Mouse (Mus musculus) midbrain, embryonic 12.5 days (tissue): ENCODE data around the gene C1rl. TPM values are rescaled to one million over a fixed set of nuclear protein-coding genes. Genes with fewer than 3 reads are reported as not detected.
"Not testable (repeated sequence)": the region's sequence is repeated elsewhere in the genome, so short reads cannot be mapped to it uniquely, and the experiment has no call there.

Experiments
- ATAC-seq: fragments of 200-750 bp; cut with Nextera tagmentation; 2 replicates; pipeline ENCODE4 v1.8.0; 2017; ENCODE audit warnings: low read depth, moderate TSS enrichment, moderate library complexity; ENCODE audit not compliant: low FRiP score
- H3K27ac ChIP-seq: fragments of 300-500 bp; sonication (generic); replicated peaks from 2 replicates; pipeline ENCODE4 v1.5.1; 2016; ENCODE audit warnings: mild to moderate bottlenecking
- H3K27me3 ChIP-seq: fragments of 300-500 bp; sonication (generic); 2 replicates; pipeline ENCODE4 v1.6.1; 2016; ENCODE audit warnings: mild to moderate bottlenecking
- H3K36me3 ChIP-seq: fragments of 300-500 bp; sonication (generic); 2 replicates; pipeline ENCODE4 v1.6.1; 2016
- H3K4me1 ChIP-seq: fragments of 300-500 bp; sonication (generic); 2 replicates; pipeline ENCODE4 v1.6.1; 2016
- H3K4me2 ChIP-seq: fragments of 300-500 bp; sonication (generic); replicated peaks from 2 replicates; pipeline ENCODE4 v1.6.1; 2016; ENCODE audit warnings: mild to moderate bottlenecking, moderate library complexity
- H3K4me3 ChIP-seq: fragments of 300-500 bp; sonication (generic); 2 replicates; pipeline ENCODE4 v1.5.1; 2016; ENCODE audit warnings: mild to moderate bottlenecking
- H3K9ac ChIP-seq: fragments of 300-500 bp; sonication (generic); replicated peaks from 2 replicates; pipeline ENCODE4 v1.6.1; 2016; ENCODE audit warnings: mild to moderate bottlenecking, moderate library complexity
- H3K9me3 ChIP-seq: fragments of 300-500 bp; sonication (generic); 2 replicates; pipeline ENCODE4 v1.6.1; 2016; ENCODE audit warnings: mild to moderate bottlenecking
- WGBS: fragments of 180-500 bp; shearing (Covaris S2); methylation state at CpG from one replicate; pipeline ENCODE4 v1.1.7; 2016; 5-methylcytosine and 5-hydroxymethylcytosine counted together
- polyA plus RNA-seq: library from polyadenylated mRNA; unstranded; fragments of >200 nt; fragmentation: Nextera tagmentation; extraction: Ambion mirVana; gene quantifications from 2 replicates; pipeline ENCODE4 v1.2.1, GENCODE M21; 2016

C1rl gene
- polyA plus RNA-seq, 1 experiment from 2014 or later = 0.17 TPM

GRCm38 (mm10) chr6:124549023-124549550 lies 56.2 kb downstream of the C1rl start:
- 87% methylated on average over 3 of the region's 3 CpGs for WGBS
- H3K9ac ChIP-seq = no peak overlapping the region
- no peak for ATAC-seq
- no peak overlapping the region for H3K4me2 ChIP-seq
- H3K4me1 ChIP-seq = no peaks in the 10 kb centered on the region
- no peaks in the 10 kb centered on the region for H3K27me3 ChIP-seq
- peaks cover 12% of the 10 kb centered on the region; the same call in 1 of the 2 replicates for H3K9me3 ChIP-seq
- no peak overlapping the region for H3K4me3 ChIP-seq
- H3K36me3 ChIP-seq = no peaks in the 10 kb centered on the region
- H3K27ac ChIP-seq = no peak overlapping the region

DNA sequence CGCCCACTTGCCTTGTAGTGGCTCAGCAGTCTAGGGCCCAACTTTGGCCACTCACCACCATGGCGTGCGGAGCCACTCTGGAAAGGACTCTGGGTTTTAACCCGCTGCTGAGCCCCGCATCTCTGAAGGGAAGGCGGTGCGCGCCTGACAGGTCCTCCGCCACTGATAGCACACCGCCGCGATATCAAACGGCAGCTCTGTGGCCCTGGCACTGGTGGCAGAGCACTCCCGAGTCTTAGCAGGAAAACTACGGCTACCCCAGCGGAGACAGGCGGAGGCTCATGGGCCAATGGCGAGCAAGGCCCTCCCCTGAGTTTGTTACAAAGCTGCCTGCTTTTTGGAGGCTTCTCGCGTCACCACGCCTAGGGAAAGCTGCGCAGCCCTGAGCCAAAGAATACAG lies 59.9 kb downstream of the C1rl start:
- Histone ChIP-seq H3K27me3 (no peaks in the 10 kb centered on the region), H3K36me3 (no peaks in the 10 kb centered on the region), H3K4me3 (no peak overlapping the region), H3K9me3 (peaks cover 12% of the 10 kb centered on the region; the same call in 1 of the 2 replicates), H3K4me1 (no peaks in the 10 kb centered on the region), H3K4me2 (no peak overlapping the region), H3K27ac (no peak overlapping the region), H3K9ac (no peak overlapping the region)
- WGBS = 71% methylated on average over 22 of the region's 22 CpGs
- ATAC-seq = no peak

DNA sequence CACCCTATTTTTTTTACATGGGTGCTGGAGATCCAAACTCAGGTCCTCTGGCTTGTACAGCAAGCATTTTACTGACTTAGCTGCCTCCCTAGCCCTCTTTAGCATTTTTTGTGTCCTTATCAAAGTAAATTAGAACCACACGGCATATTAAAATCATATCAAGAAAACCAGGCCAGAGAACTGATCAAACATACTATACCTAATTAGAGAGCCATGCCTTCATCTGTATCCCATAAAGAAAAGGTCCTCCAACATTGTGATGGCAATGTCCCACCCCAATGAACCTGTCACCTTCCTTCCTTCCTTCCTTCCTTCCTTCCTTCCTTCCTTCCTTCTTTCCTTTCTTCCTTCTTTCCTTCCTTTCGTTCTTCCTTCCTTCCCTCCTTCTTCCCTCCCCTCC lies 63.0 kb downstream of the C1rl start:
- ATAC-seq, H3K36me3 ChIP-seq, H3K4me3 ChIP-seq, H3K9ac ChIP-seq, H3K9me3 ChIP-seq, H3K4me1 ChIP-seq, H3K4me2 ChIP-seq, H3K27ac ChIP-seq, H3K27me3 ChIP-seq: not testable (repeated sequence)
- WGBS = 86% methylated on average over 2 of the region's 2 CpGs

Other genes starting within 250 kb of the C1rl start
- 0.05 and 0.08 TPM in 2 replicates for gene Cd163, start 188.5 kb upstream of the C1rl start, polyA plus RNA-seq
- 64.7 and 68.1 TPM in 2 replicates for gene Pex5, start 78.0 kb upstream of the C1rl start, polyA plus RNA-seq
- gene Clstn3, start 28.3 kb upstream of the C1rl start, polyA plus RNA-seq = 32.4 and 33.1 TPM in 2 replicates
- gene C1ra, start 19.3 kb downstream of the C1rl start, polyA plus RNA-seq = 0.11 and 0.22 TPM in 2 replicates
- gene C1s1, start 49.2 kb downstream of the C1rl start, polyA plus RNA-seq = 0.43 and 0.80 TPM in 2 replicates
- gene C1rb, start 77.2 kb downstream of the C1rl start, polyA plus RNA-seq = not detected in 2 replicates
- gene C1s2, start 143.0 kb downstream of the C1rl start, polyA plus RNA-seq = 0.21 TPM in 1 of 2 replicates, not detected in the other
- gene Lpcat3, start 169.9 kb downstream of the C1rl start, polyA plus RNA-seq = 37.5 and 37.9 TPM in 2 replicates
- gene Emg1, start 219.1 kb downstream of the C1rl start, polyA plus RNA-seq = 161 and 170 TPM in 2 replicates
- gene Phb2, start 219.2 kb downstream of the C1rl start, polyA plus RNA-seq = 308 and 315 TPM in 2 replicates
- gene Ptpn6, start 245.6 kb downstream of the C1rl start, polyA plus RNA-seq = 5.2 and 5.6 TPM in 2 replicates
- 523 and 554 TPM in 2 replicates for gene Grcc10, start 248.3 kb downstream of the C1rl start, polyA plus RNA-seq